Mouse (Mus musculus): ENCODE results near the gene Rab31. TPM values are rescaled to one million over a fixed set of nuclear protein-coding genes. Genes with fewer than 3 reads are reported as not detected.

Rab31 gene
- polyA plus RNA-seq, 1 experiment from 2014 or later = 26.0 TPM

DNA sequence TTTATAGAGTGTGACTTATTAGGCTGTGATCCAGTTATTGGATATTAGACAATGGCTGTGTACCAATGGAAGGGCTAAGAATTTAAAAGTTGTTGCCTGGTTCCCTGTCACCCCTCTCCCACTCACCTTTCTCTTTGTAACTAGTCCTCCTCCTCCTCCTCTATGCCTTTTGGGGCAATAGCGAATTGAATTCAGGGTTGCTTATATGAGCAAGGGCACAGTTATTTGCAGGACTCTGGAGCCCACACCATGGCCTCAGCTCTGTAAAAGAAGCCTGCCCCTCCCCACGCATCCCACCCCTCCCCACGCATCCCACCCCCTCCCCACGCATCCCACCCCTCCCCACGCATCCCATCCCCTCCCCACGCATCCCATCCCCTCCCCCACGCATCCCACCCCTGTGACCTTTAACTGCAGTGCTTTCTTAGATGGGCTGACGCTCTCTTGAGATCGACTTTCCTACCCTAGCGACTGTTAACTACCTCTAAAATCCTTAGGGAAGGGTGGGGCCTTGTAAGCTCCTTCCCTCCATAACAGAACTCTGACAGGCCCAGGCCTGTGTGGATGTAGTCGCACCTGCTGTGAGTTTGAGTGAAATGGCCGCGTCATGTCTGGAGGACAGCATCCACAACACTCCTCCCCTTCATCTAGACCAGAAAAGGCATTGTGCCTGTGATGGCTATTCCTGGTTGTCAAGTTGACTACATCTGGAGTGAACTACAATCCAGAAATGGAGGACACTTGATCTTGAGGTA lies 21.7 kb upstream of the Rab31 start:
- Histone ChIP-seq H3K9ac (no peak overlapping the region), H3K4me2 (no peak overlapping the region), H3K27ac (no peak overlapping the region), H3K9me3 (replicated peaks) (no peaks in the 10 kb centered on the region), H3K4me3 (no peak overlapping the region), H3K36me3 (0 out of 2 replicates have a peak, but pooled peaks cover 6% of the 10 kb centered on the region), H3K27me3 (no peaks in the 10 kb centered on the region), H3K4me1 (replicated peaks) (peaks cover 7% of the 10 kb centered on the region)
- 79% methylated on average over 13 of the region's 13 CpGs for WGBS
- no peak for ATAC-seq (replicated peaks; ENCODE audit: insufficient number of reproducible peaks, insufficient read depth, low FRiP score, low read depth)

DNA sequence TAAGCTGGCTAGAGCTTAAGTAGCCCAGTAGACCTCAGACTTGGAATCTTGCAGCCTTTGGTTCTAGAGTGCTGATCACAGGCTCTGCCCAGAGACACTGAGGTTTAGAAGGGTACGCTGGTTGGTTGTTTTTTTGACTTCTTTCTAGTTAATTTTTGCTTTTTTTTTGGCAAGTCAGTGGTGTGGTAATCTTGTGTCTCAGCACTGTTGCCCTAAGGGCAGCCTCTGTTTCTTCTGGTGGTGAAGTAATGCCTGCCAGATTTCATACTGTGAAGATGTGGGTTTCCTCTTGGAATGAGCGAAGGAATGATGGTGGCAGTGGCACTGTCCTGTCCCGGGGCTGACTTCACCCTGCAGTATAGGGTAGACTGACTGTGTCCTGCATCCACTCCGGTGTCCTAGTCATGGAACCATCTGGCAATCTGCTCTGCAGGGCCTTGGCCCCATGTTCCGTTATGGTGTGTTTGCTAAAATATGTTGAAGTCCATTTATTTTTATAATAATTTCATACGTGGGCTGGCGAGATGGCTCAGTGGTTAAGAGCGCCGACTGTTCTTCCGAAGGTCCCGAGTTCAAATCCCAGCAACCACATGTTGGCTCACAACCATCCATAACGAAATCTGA lies 20.9 kb upstream of the Rab31 start:
- 0 out of 2 replicates have a peak, but pooled peaks cover 6% of the 10 kb centered on the region for H3K36me3 ChIP-seq
- H3K27ac ChIP-seq = no peak overlapping the region
- no peak overlapping the region for H3K4me3 ChIP-seq
- 93% methylated on average over 12 of the region's 12 CpGs for WGBS
- no peak overlapping the region for H3K9ac ChIP-seq
- no peaks in the 10 kb centered on the region for H3K9me3 ChIP-seq (replicated peaks)
- peaks cover 12% of the 10 kb centered on the region; the same call in 1 of the 2 replicates for H3K4me1 ChIP-seq (replicated peaks)
- H3K4me2 ChIP-seq = no peak overlapping the region
- H3K27me3 ChIP-seq = no peaks in the 10 kb centered on the region
- no peak for ATAC-seq (replicated peaks; ENCODE audit: insufficient number of reproducible peaks, insufficient read depth, low FRiP score, low read depth)

DNA sequence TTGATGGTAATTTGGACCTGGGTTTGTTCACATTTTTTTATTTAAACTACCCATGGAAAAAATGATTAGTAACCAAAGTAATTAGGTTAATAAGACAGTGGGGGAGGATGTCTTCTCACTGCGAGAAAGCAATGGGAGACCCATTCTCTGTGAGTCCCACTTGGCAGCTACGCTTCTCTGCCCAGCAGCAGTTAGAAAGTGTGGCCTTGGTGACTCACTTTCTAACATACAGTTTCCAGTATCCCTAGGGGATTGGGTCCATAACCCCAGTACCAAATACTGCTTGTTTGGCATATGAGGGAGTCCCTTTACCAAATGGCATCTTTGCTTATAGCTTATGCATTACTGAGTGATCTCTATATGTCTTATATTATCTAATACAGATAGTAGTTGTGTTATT lies 18.6 kb upstream of the Rab31 start:
- Histone ChIP-seq H3K4me3 (no peak overlapping the region), H3K9me3 (replicated peaks) (no peaks in the 10 kb centered on the region), H3K4me2 (no peak overlapping the region), H3K4me1 (replicated peaks) (peaks cover 24% of the 10 kb centered on the region), H3K27me3 (no peaks in the 10 kb centered on the region), H3K27ac (no peak overlapping the region), H3K9ac (no peak overlapping the region), H3K36me3 (0 out of 2 replicates have a peak, but pooled peaks cover 6% of the 10 kb centered on the region)
- WGBS = 86% methylated on average over 2 of the region's 2 CpGs
- ATAC-seq (replicated peaks; ENCODE audit: insufficient number of reproducible peaks, insufficient read depth, low FRiP score, low read depth) = no peak

DNA sequence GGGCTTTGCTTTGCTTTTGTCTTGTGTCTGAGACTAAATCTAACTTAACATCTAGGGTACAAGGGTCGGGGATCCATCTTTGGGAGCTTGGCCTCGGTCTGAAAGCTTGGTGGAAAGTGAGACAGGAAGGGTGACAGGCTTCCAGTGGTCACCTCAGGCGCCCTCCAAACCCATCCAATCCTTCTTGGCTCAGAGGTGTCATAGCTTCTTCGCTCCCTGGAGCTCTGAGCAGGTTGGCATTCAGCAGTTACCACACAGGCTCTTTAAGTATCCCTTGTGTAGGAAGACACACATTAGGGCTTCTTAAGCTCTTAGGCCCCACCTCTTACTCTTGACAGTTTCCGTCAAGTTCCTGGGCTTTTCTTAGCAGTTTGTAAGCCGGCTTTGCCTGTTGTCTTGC lies 17.0 kb upstream of the Rab31 start:
- H3K9ac ChIP-seq = no peak overlapping the region
- no peaks in the 10 kb centered on the region for H3K27me3 ChIP-seq
- peaks cover 30% of the 10 kb centered on the region for H3K4me1 ChIP-seq (replicated peaks)
- no peak for ATAC-seq (replicated peaks; ENCODE audit: insufficient number of reproducible peaks, insufficient read depth, low FRiP score, low read depth)
- H3K4me2 ChIP-seq = no peak overlapping the region
- no peak overlapping the region for H3K4me3 ChIP-seq
- no peak overlapping the region for H3K27ac ChIP-seq
- 90% methylated on average over 6 of the region's 6 CpGs for WGBS
- no peaks in the 10 kb centered on the region for H3K9me3 ChIP-seq (replicated peaks)
- no peaks in the 10 kb centered on the region for H3K36me3 ChIP-seq

DNA sequence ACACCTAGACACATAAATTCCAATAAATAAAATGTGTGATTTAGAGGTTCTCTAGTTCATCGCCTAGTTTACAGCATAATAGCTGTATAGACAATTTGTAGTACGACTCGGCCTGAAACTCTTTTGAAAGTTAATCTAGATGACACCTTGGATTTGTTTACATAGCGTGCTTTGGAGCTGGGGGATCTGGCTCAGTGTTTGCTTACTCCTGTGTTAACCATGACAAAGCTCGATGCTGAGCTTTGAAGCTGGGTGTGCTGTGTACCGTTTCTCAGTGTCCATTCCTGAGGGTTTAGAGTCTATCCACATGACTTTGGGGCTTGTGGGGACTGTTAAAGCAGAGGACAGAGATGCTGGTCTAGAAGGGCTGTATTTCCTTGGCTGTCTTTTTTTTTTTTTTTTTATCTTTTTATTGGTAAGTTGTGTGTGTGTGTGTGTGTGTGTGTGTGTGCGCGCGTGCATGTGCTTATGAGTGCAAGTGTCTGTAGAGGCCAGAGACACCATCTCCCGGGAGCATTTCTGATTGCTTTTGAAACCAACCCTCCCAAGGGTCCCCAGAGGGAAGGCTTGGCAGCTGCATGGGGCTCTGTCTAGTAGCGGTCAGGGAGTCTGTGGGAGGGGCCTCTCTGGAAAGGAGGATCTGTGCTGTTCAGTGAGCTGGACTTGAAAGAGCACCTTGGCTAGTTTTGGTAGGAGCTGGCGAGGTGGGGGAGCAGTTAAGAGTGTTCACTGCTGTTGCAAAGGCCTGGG lies 16.2 kb upstream of the Rab31 start:
- H3K4me2 ChIP-seq = no peak overlapping the region
- no peak overlapping the region for H3K27ac ChIP-seq
- H3K9ac ChIP-seq = no peak overlapping the region
- H3K27me3 ChIP-seq = no peaks in the 10 kb centered on the region
- H3K36me3 ChIP-seq = no peaks in the 10 kb centered on the region
- WGBS = 65% methylated on average over 12 of the region's 12 CpGs
- ATAC-seq (replicated peaks; ENCODE audit: insufficient number of reproducible peaks, insufficient read depth, low FRiP score, low read depth) = no peak
- no peaks in the 10 kb centered on the region for H3K9me3 ChIP-seq (replicated peaks)
- no peak overlapping the region for H3K4me3 ChIP-seq
- peaks cover 33% of the 10 kb centered on the region for H3K4me1 ChIP-seq (replicated peaks)

DNA sequence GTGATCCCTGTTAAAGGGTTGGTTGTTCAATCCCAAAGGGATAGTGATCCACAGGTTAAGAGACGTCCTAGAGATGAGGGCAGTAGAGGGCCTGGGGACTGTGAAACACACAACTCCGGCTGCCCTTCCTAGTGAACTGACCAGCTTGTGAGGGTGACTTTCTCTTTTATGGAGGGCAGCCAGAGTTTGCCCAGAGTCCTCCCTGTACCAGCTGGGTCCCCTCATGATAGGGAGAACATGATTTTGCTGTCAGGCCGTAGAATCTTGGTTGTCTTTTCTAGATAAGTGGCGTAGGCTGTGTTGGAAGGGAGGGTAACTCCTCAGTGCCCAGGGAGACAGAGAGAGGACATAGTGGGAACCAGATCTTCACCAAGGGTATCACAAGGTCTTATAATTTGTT lies 14.7 kb upstream of the Rab31 start:
- Histone ChIP-seq H3K4me3 (no peak overlapping the region), H3K4me1 (replicated peaks) (peaks cover 34% of the 10 kb centered on the region), H3K9me3 (replicated peaks) (no peaks in the 10 kb centered on the region), H3K36me3 (no peaks in the 10 kb centered on the region), H3K27me3 (no peaks in the 10 kb centered on the region), H3K4me2 (no peak overlapping the region), H3K9ac (no peak overlapping the region), H3K27ac (no peak overlapping the region)
- ATAC-seq (replicated peaks; ENCODE audit: insufficient number of reproducible peaks, insufficient read depth, low FRiP score, low read depth) = no peak
- WGBS = 66% methylated on average over 4 of the region's 4 CpGs

DNA sequence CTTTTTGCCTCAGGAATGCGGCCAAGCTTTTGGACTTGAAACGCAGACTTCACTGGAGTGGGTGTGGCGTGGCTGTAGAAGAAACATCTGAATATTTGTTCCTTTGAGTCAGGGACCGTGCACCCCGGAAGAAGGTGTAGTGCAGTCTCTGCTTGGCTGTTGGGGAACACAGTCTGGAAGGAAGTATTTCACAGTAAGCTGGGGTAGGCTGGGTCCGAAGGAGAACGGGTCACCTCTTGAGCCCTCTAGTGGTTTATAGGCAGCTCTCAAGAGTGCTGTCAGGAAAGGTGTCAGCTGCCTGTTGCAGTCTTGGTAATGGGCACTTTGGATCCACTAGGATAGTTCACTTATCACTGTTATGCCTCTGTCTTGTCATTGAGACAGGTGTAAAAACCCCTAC lies 13.7 kb upstream of the Rab31 start:
- H3K4me2 ChIP-seq = no peak overlapping the region
- no peak for ATAC-seq (replicated peaks; ENCODE audit: insufficient number of reproducible peaks, insufficient read depth, low FRiP score, low read depth)
- H3K9me3 ChIP-seq (replicated peaks) = no peaks in the 10 kb centered on the region
- no peak overlapping the region for H3K4me3 ChIP-seq
- H3K36me3 ChIP-seq = no peaks in the 10 kb centered on the region
- no peak overlapping the region for H3K27ac ChIP-seq
- peaks cover 37% of the 10 kb centered on the region for H3K4me1 ChIP-seq (replicated peaks)
- WGBS = 70% methylated on average over 7 of the region's 7 CpGs
- no peaks in the 10 kb centered on the region for H3K27me3 ChIP-seq
- H3K9ac ChIP-seq = no peak overlapping the region

DNA sequence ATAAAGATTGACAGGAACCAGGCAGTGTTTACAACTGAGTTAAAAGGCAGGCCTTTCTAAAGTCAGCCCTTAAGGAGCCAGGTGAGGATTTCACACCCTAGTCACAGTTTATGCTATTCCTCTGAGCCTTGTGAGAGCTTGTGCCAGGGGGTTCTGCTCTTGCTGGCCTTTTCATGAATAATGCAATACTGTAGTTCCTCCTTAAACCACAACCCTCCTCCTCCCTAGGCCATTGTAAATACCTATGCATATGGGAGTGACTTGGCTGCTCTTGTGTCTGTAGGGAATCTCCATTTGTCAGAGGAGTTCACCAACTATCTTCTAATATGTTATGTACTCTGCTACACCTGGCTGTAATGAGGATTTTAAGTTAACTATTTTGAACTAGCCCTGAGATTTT lies 13.2 kb upstream of the Rab31 start:
- ATAC-seq (replicated peaks; ENCODE audit: insufficient number of reproducible peaks, insufficient read depth, low FRiP score, low read depth) = no peak
- H3K4me1 ChIP-seq (replicated peaks) = peaks cover 35% of the 10 kb centered on the region
- no peak overlapping the region for H3K27ac ChIP-seq
- no peaks in the 10 kb centered on the region for H3K27me3 ChIP-seq
- no peak overlapping the region for H3K4me2 ChIP-seq
- no peak overlapping the region for H3K4me3 ChIP-seq
- H3K9ac ChIP-seq = no peak overlapping the region
- no peaks in the 10 kb centered on the region for H3K9me3 ChIP-seq (replicated peaks)
- no peaks in the 10 kb centered on the region for H3K36me3 ChIP-seq

DNA sequence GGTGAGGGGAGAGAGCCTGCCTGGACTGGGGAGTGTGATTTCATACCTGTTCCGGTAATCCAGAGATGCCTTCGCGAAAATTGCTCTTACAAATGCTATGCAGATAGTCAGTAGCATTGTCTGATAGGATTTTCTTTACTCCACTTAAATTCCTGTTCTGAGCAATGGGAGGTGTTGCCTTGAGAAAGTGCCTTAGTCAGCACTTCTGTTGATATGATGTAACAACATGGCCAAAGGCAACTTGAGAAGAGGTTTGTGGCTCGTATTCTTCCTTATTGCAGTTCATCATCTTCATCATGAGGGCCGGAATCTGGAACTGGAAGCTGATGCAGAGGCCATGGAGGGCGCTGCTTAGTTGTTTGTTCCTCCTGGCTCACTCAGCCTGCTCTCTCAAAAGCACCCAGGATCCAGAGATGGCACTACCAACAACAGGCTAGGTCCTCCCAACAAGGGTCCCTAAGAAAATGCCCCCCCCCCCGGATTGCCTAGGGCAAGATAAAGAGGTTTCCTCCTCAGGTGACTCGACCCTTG lies 12.1 kb upstream of the Rab31 start:
- H3K4me1 ChIP-seq (replicated peaks) = peaks cover 35% of the 10 kb centered on the region
- H3K9me3 ChIP-seq (replicated peaks) = no peaks in the 10 kb centered on the region
- 0 out of 2 replicates have a peak overlapping the region, but pooled peaks have one; percentile 3 for H3K9ac ChIP-seq
- peak overlapping the region; percentile 54 for H3K27ac ChIP-seq
- H3K36me3 ChIP-seq = no peaks in the 10 kb centered on the region
- WGBS = 54% methylated on average over 8 of the region's 8 CpGs
- peak overlapping the region; percentile 71 for H3K4me2 ChIP-seq
- H3K27me3 ChIP-seq = no peaks in the 10 kb centered on the region
- peak overlapping the region; percentile 97 for H3K4me3 ChIP-seq
- no peak for ATAC-seq (replicated peaks; ENCODE audit: insufficient number of reproducible peaks, insufficient read depth, low FRiP score, low read depth)

DNA sequence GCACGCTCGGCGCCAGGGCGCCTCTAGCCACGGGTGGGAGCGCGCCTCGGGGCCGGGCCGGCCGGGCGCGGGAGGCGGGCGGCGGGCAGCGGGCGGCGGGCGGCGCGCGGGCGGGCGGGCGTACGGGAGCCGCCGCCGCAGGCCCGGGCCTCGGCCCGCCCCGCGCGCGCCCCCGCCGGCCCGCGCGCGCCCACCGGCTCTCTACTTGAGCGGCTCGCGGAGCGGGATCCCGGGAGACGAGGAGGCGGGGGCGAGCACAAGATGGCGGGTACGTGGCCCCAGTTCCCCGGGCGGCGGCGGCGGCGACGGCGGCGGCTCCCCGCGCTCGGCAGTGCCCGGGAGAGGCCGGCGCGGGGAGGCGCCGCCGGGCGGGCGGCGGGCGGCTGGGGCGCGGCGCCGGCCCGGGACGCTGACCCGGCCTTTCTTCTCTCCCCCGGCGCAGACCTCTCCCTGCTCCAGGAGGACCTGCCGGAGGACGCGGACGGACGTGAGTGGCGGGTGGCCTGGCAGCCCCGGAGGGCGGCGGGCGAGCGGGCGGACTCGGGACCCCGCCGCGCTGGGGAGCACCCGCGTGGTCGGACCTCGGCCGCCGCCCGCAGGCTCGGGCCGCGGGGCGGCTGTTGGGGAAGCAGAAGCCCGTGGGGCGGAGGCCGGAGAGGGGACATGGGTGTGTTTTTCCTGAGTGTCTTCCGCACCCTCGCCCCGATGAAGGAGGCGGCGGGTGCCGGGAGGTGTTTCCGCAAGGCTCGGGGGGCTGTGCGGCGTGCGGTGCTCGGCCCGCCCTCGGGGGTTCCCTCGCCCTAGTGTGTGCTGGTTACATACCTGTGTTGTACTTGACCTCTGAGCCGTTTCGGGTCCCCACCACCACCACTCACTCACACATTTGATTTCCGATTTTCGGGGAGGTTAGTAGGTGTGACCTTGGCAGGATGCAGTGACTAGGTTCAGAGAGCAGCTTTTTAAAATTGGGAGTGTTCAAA lies 10.9 kb upstream of the Rab31 start:
- H3K4me1 ChIP-seq (replicated peaks) = peaks cover 29% of the 10 kb centered on the region
- H3K4me2 ChIP-seq = peak overlapping the region; percentile 71
- peak overlapping the region; percentile 100 for H3K9ac ChIP-seq
- H3K27ac ChIP-seq = peak overlapping the region; percentile 99
- H3K27me3 ChIP-seq = no peaks in the 10 kb centered on the region
- H3K36me3 ChIP-seq = no peaks in the 10 kb centered on the region
- peak overlapping the region; percentile 97 for H3K4me3 ChIP-seq
- peak; percentile 74 for ATAC-seq (replicated peaks; ENCODE audit: insufficient number of reproducible peaks, insufficient read depth, low FRiP score, low read depth)
- H3K9me3 ChIP-seq (replicated peaks) = no peaks in the 10 kb centered on the region
- 0% methylated on average over 60 of the region's 135 CpGs for WGBS

Data from heart, embryonic 15.5 days (tissue).